Mouse (Mus musculus) thymus, adult 2 months (tissue): ENCODE measurements around the gene Zdhhc20.

Experiments used
- CTCF ChIP-seq: fragments of 200-500 bp; IDR thresholded peaks from 2 replicates; pipeline ENCODE4 v1.5.1; 2012; ENCODE audit warnings: mild to moderate bottlenecking, control low read depth, low read length, moderate library complexity, borderline replicate concordance; ENCODE audit not compliant: control insufficient read depth, poor library complexity, insufficient read depth; ENCODE audit errors: extremely low read depth
- POLR2A ChIP-seq: fragments of 200-500 bp; IDR thresholded peaks from 2 replicates; pipeline ENCODE4 v1.6.1; 2012; ENCODE audit warnings: mild to moderate bottlenecking, low read length, control low read depth, moderate library complexity; ENCODE audit not compliant: control insufficient read depth, poor library complexity, insufficient read depth; ENCODE audit errors: extremely low read depth

GRCm38 (mm10) chr14:57889541-57890010 lies 500 bp downstream of the Zdhhc20 start:
- TF ChIP-seq CTCF = no peak
- no peak for TF ChIP-seq POLR2A
